Mouse (Mus musculus) lung, postnatal 0 days (tissue): Measurements from ENCODE around the gene Usp3.

Source experiments
- CTCF ChIP-seq: IDR thresholded peaks from 2 replicates; pipeline ENCODE4 v1.5.1; 2016; ENCODE audit warnings: antibody characterized with exemption, mild to moderate bottlenecking
- EP300 ChIP-seq: IDR thresholded peaks from 2 replicates; pipeline ENCODE4 v1.6.1; 2016; ENCODE audit warnings: antibody characterized with exemption, mild to moderate bottlenecking, control low read depth

DNA sequence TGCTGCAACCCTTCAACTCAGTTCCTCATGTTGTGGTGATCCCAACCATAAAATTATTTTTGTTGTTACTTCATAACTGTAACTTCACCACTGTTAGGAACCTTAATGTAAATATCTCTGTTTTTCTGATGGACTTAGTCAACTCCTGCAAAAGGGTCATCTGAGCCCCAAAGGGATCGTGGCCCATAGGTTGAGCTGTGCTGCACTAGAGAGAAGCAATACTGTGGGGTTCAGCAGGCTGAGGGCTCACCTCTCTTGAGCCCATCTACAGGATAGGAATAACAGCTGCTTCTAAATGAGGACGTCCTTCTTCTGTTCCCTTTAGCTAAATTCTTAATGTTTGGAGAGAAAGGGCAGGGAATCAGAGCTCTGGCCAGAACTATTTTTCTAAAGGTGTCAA lies 7.6 kb upstream of the Usp3 start:
- TF ChIP-seq CTCF (no peak), EP300 (no peak)
